Mouse (Mus musculus): ENCODE data around the gene Plk5. TPM values are rescaled to one million over a fixed set of nuclear protein-coding genes. Genes with fewer than 3 reads are reported as not detected.

The Plk5 gene
- 11.1 and 12.6 TPM in 2 replicates for polyA plus RNA-seq (2011; ENCODE audit: insufficient read depth, insufficient read length, low read depth, missing spikeins)

DNA sequence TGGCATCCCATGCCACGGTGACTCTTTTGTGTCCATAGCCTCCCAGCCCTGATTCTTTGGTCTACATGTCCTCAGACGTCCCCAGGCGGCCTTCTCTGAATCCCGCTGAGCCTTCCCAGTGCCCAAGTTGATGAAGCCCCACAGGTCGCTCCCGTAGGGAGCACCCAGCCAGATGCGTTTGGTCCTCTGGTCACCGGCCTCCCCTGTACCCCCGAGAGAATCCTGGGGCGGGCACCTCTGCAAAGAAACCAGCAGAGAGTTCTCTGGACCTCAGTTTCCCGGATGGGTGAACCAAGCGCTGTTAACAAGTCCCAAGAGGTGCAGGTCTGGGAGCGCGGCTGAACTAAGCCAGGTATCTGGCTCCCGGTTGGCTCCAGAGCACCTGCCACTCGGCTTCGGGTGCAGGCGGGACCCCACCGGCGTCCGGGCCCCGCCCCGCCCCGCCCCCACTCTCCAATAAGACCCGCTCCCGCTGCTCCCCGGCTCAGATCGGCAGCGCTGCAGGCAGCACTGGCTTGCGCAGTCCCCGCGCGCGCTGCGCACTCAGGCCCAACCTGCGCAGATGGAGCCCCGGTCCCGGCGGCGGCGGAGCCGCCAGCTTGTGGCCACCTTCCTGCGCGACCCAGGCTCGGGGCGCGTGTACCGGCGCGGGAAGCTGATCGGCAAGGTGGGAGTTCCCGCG, at the start of gene Plk5:
Gene Plk5, plus strand, starts transcription at position 459 of the 682 bp plus-strand sequence.
- no peaks in the 10 kb centered on the region for H3K27me3 ChIP-seq (ENCODE audit: control insufficient read depth, insufficient read depth, low read length, poor library complexity, severe bottlenecking)
- peak within 1 kb of the TSS; percentile 54 for H3K4me3 ChIP-seq (ENCODE audit: low read depth, low read length)
- H3K36me3 ChIP-seq (ENCODE audit: control insufficient read depth, insufficient read depth, low read length, poor library complexity, severe bottlenecking) = no peaks in the 10 kb centered on the region
- H3K9ac ChIP-seq (ENCODE audit: low read depth, poor library complexity, severe bottlenecking) = peak within 1 kb of the TSS; percentile 75
- no peaks in the 10 kb centered on the region for H3K4me1 ChIP-seq (ENCODE audit: control insufficient read depth, insufficient read depth, low read length)
- H3K9me3 ChIP-seq (replicated peaks; ENCODE audit: control insufficient read depth, insufficient read depth, low read length, poor library complexity, severe bottlenecking) = no peaks in the 10 kb centered on the region
- TF ChIP-seq CTCF (IDR thresholded peaks at IDR 0.05; ENCODE audit: low read depth, low read length) (no peak), POLR2A (IDR thresholded peaks at IDR 0.05; ENCODE audit: insufficient read depth, low read length) (no peak), EP300 (IDR thresholded peaks at IDR 0.05; ENCODE audit: insufficient read depth, low read depth, low read length) (no peak)
- no peak within 1 kb of the TSS for H3K27ac ChIP-seq (ENCODE audit: insufficient read depth, low read length)

DNA sequence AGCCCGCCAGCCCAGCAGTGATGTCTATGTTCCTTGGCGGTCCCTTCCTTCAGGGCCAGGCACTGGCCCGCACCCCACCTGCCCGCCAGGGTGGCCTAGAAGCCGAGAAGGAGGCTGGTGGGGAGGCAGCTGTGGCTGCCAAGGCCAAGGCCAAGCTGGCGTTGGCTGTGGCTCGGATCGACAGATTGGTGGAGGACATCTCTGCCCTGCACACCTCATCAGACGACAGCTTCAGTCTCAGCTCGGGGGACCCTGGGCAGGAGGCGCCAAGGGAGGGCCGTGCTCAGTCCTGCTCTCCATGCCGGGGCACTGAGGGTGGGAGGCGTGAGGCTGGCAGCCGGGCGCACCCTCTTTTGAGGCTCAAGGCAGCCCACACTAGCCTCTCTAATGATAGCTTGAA, 44.7 kb upstream of the Plk5 start:
- Histone ChIP-seq H3K9ac (ENCODE audit: low read depth, poor library complexity, severe bottlenecking) (no peak overlapping the region), H3K9me3 (replicated peaks; ENCODE audit: control insufficient read depth, insufficient read depth, low read length, poor library complexity, severe bottlenecking) (no peaks in the 10 kb centered on the region), H3K27me3 (ENCODE audit: control insufficient read depth, insufficient read depth, low read length, poor library complexity, severe bottlenecking) (no peaks in the 10 kb centered on the region), H3K4me3 (ENCODE audit: low read depth, low read length) (peak overlapping the region; percentile 44), H3K27ac (ENCODE audit: insufficient read depth, low read length) (no peak overlapping the region), H3K4me1 (ENCODE audit: control insufficient read depth, insufficient read depth, low read length) (no peaks in the 10 kb centered on the region), H3K36me3 (ENCODE audit: control insufficient read depth, insufficient read depth, low read length, poor library complexity, severe bottlenecking) (no peaks in the 10 kb centered on the region)
- TF ChIP-seq CTCF (IDR thresholded peaks at IDR 0.05; ENCODE audit: low read depth, low read length) (no peak), POLR2A (IDR thresholded peaks at IDR 0.05; ENCODE audit: insufficient read depth, low read length) (no peak), EP300 (IDR thresholded peaks at IDR 0.05; ENCODE audit: insufficient read depth, low read depth, low read length) (no peak)

DNA sequence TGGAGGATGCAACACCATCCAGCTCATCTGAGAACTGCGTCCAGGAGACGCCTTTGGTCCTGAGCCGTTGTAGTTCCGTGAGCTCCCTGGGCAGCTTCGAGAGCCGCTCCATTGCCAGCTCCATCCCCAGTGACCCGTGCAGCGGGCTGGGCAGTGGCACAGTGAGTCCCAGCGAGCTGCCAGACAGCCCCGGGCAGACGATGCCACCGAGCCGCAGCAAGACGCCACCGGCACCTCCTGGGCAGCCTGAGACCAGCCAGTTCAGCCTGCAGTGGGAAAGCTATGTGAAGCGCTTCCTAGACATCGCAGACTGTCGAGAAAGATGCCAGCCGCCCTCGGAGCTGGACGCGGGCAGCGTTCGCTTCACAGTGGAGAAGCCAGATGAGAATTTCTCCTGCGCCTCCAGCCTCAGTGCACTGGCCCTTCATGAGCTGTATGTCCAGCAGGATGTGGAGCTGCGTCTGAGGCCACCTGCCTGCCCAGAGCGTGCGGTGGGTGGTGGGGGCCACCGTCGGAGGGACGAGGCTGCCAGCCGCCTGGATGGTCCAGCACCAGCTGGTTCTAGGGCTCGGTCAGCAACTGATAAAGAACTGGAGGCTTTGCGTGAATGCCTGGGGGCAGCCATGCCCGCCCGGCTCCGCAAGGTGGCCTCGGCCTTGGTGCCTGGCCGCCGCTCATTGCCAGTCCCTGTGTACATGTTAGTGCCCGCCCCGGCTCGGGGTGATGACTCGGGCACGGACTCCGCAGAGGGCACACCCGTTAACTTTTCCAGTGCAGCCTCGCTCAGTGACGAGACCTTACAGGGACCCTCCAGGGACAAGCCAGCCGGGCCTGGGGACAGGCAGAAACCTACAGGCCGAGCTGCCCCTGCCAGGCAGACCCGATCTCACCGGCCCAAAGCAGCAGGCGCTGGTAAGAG, 43.4 kb upstream of the Plk5 start:
- Histone ChIP-seq H3K36me3 (ENCODE audit: control insufficient read depth, insufficient read depth, low read length, poor library complexity, severe bottlenecking) (no peaks in the 10 kb centered on the region), H3K9ac (ENCODE audit: low read depth, poor library complexity, severe bottlenecking) (peak overlapping the region; percentile 26; the same call in 1 of the 2 replicates), H3K4me1 (ENCODE audit: control insufficient read depth, insufficient read depth, low read length) (no peaks in the 10 kb centered on the region), H3K9me3 (replicated peaks; ENCODE audit: control insufficient read depth, insufficient read depth, low read length, poor library complexity, severe bottlenecking) (no peaks in the 10 kb centered on the region), H3K4me3 (ENCODE audit: low read depth, low read length) (peak overlapping the region; percentile 8), H3K27me3 (ENCODE audit: control insufficient read depth, insufficient read depth, low read length, poor library complexity, severe bottlenecking) (no peaks in the 10 kb centered on the region), H3K27ac (ENCODE audit: insufficient read depth, low read length) (no peak overlapping the region)
- no peak for TF ChIP-seq POLR2A (IDR thresholded peaks at IDR 0.05; ENCODE audit: insufficient read depth, low read length)
- TF ChIP-seq EP300 (IDR thresholded peaks at IDR 0.05; ENCODE audit: insufficient read depth, low read depth, low read length) = no peak
- TF ChIP-seq CTCF (IDR thresholded peaks at IDR 0.05; ENCODE audit: low read depth, low read length) = no peak

DNA sequence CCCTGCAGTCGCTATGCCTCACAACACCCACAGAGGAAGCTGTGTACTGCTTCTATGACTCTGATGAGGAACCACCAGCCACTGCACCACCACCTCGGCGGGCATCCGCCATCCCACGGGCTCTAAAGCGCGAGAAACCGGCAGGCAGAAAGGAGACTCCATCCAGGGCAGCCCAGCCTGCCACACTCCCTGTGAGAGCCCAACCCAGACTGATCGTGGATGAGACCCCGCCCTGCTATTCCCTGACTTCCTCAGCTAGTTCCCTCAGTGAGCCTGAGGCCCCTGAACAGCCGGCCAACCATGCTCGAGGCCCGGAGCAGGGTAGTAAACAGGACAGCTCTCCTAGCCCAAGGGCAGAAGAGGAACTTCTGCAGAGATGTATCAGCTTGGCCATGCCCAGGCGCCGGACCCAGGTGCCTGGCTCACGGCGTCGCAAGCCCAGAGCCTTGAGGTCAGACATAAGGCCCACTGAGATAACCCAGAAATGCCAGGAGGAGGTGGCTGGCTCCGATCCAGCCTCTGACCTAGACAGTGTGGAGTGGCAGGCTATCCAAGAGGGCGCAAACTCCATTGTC, 42.5 kb upstream of the Plk5 start:
- Histone ChIP-seq H3K4me1 (ENCODE audit: control insufficient read depth, insufficient read depth, low read length) (no peaks in the 10 kb centered on the region), H3K36me3 (ENCODE audit: control insufficient read depth, insufficient read depth, low read length, poor library complexity, severe bottlenecking) (no peaks in the 10 kb centered on the region), H3K9me3 (replicated peaks; ENCODE audit: control insufficient read depth, insufficient read depth, low read length, poor library complexity, severe bottlenecking) (no peaks in the 10 kb centered on the region), H3K4me3 (ENCODE audit: low read depth, low read length) (peak overlapping the region; percentile 8), H3K27me3 (ENCODE audit: control insufficient read depth, insufficient read depth, low read length, poor library complexity, severe bottlenecking) (no peaks in the 10 kb centered on the region), H3K9ac (ENCODE audit: low read depth, poor library complexity, severe bottlenecking) (peak overlapping the region; percentile 26; the same call in 1 of the 2 replicates), H3K27ac (ENCODE audit: insufficient read depth, low read length) (no peak overlapping the region)
- TF ChIP-seq EP300 (IDR thresholded peaks at IDR 0.05; ENCODE audit: insufficient read depth, low read depth, low read length) (no peak), POLR2A (IDR thresholded peaks at IDR 0.05; ENCODE audit: insufficient read depth, low read length) (no peak), CTCF (IDR thresholded peaks at IDR 0.05; ENCODE audit: low read depth, low read length) (no peak)

DNA sequence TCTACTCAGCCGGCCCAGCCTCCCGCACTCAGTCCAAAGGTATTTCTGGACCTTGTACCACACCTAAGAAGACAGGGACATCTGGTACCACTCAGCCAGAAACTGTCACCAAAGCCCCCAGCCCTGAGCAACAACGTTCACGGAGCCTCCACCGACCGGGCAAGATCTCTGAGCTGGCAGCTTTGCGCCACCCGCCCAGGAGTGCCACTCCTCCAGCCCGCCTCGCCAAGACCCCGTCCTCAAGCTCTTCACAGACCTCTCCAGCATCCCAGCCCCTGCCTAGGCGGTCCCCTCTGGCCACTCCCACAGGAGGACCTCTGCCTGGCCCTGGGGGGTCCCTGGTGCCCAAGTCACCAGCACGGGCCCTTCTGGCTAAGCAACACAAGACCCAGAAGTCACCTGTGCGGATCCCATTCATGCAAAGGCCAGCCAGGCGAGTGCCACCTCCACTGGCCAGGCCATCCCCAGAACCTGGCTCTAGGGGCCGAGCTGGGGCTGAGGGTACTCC, 41.7 kb upstream of the Plk5 start:
- no peaks in the 10 kb centered on the region for H3K36me3 ChIP-seq (ENCODE audit: control insufficient read depth, insufficient read depth, low read length, poor library complexity, severe bottlenecking)

More for the DNA sequence above, 41.7 kb upstream of the Plk5 start:
- 0 out of 2 replicates have a peak overlapping the region, but pooled peaks have one; percentile 9 for H3K9ac ChIP-seq (ENCODE audit: low read depth, poor library complexity, severe bottlenecking)
- H3K27ac ChIP-seq (ENCODE audit: insufficient read depth, low read length) = no peak overlapping the region
- no peaks in the 10 kb centered on the region for H3K9me3 ChIP-seq (replicated peaks; ENCODE audit: control insufficient read depth, insufficient read depth, low read length, poor library complexity, severe bottlenecking)
- peak overlapping the region; percentile 14; the same call in 1 of the 2 replicates for H3K4me3 ChIP-seq (ENCODE audit: low read depth, low read length)
- no peak for TF ChIP-seq POLR2A (IDR thresholded peaks at IDR 0.05; ENCODE audit: insufficient read depth, low read length)
- no peak for TF ChIP-seq EP300 (IDR thresholded peaks at IDR 0.05; ENCODE audit: insufficient read depth, low read depth, low read length)
- TF ChIP-seq CTCF (IDR thresholded peaks at IDR 0.05; ENCODE audit: low read depth, low read length) = no peak
- H3K27me3 ChIP-seq (ENCODE audit: control insufficient read depth, insufficient read depth, low read length, poor library complexity, severe bottlenecking) = no peaks in the 10 kb centered on the region
- H3K4me1 ChIP-seq (ENCODE audit: control insufficient read depth, insufficient read depth, low read length) = no peaks in the 10 kb centered on the region

Data from ES-Bruce4 (cell line).